Mouse (Mus musculus) cerebral cortex, adult 2 months (tissue): ENCODE measurements around the gene Ppp1r21.

ENCODE experiments used
- WGBS: fragments of 180-500 bp; shearing (Covaris S2); methylation state at CpG from one replicate; pipeline ENCODE4 v1.1.7; 2018; 5-methylcytosine and 5-hydroxymethylcytosine counted together

The Ppp1r21 gene

GRCm38 (mm10) chr17:88613721-88614120 lies 83.8 kb downstream of the Ppp1r21 start:
- 87% methylated on average over 3 of the region's 3 CpGs for WGBS

GRCm38 (mm10) chr17:88614234-88614633 lies 84.3 kb downstream of the Ppp1r21 start:
- WGBS, result 31% methylated on average over 3 of the region's 3 CpGs

GRCm38 (mm10) chr17:88614733-88615132 lies 84.8 kb downstream of the Ppp1r21 start:
- WGBS, result 96% methylated on average over 1 of the region's 1 CpGs

- 74% methylated on average over 1 of the region's 1 CpGs for WGBS
Observed at GRCm38 (mm10) chr17:88615492-88616155, 85.7 kb downstream of the Ppp1r21 start.

- WGBS, result 72% methylated on average over 4 of the region's 4 CpGs
Observed at GRCm38 (mm10) chr17:88620935-88621334, 91.0 kb downstream of the Ppp1r21 start.

- WGBS, result 84% methylated on average over 3 of the region's 3 CpGs
Observed at GRCm38 (mm10) chr17:88621374-88621773, 91.5 kb downstream of the Ppp1r21 start.

- 91% methylated on average over 1 of the region's 1 CpGs for WGBS
Observed at GRCm38 (mm10) chr17:88622711-88623110, 92.8 kb downstream of the Ppp1r21 start.

GRCm38 (mm10) chr17:88624386-88624785 lies 94.5 kb downstream of the Ppp1r21 start:
- 92% methylated on average over 4 of the region's 4 CpGs for WGBS

GRCm38 (mm10) chr17:88625350-88625749 lies 95.4 kb downstream of the Ppp1r21 start:
- 94% methylated on average over 13 of the region's 13 CpGs for WGBS

- 88% methylated on average over 7 of the region's 7 CpGs for WGBS
Observed at GRCm38 (mm10) chr17:88625931-88626330, 96.0 kb downstream of the Ppp1r21 start.

- WGBS, result 77% methylated on average over 7 of the region's 7 CpGs
Observed at GRCm38 (mm10) chr17:88626347-88626811, 96.5 kb downstream of the Ppp1r21 start.

GRCm38 (mm10) chr17:88627150-88627549 lies 97.2 kb downstream of the Ppp1r21 start:
- 84% methylated on average over 7 of the region's 7 CpGs for WGBS

- 39% methylated on average over 10 of the region's 10 CpGs for WGBS
Observed at GRCm38 (mm10) chr17:88628676-88629380, 98.9 kb downstream of the Ppp1r21 start.

- 27% methylated on average over 4 of the region's 4 CpGs for WGBS
Observed at GRCm38 (mm10) chr17:88629381-88629759, 99.5 kb downstream of the Ppp1r21 start.

GRCm38 (mm10) chr17:88629931-88630553 lies 100.1 kb downstream of the Ppp1r21 start:
- 52% methylated on average over 11 of the region's 11 CpGs for WGBS

GRCm38 (mm10) chr17:88630554-88630948 lies 100.6 kb downstream of the Ppp1r21 start:
- 77% methylated on average over 3 of the region's 3 CpGs for WGBS

GRCm38 (mm10) chr17:88632631-88633030 lies 102.7 kb downstream of the Ppp1r21 start:
- 92% methylated on average over 3 of the region's 3 CpGs for WGBS

- WGBS, result 53% methylated on average over 14 of the region's 14 CpGs
Observed at GRCm38 (mm10) chr17:88636076-88636475, 106.2 kb downstream of the Ppp1r21 start.

GRCm38 (mm10) chr17:88636587-88636986 lies 106.7 kb downstream of the Ppp1r21 start:
- WGBS, result 43% methylated on average over 12 of the region's 12 CpGs
